18 mouse cellular contexts compared by ENCODE assay signal in the genomic region with DNA sequence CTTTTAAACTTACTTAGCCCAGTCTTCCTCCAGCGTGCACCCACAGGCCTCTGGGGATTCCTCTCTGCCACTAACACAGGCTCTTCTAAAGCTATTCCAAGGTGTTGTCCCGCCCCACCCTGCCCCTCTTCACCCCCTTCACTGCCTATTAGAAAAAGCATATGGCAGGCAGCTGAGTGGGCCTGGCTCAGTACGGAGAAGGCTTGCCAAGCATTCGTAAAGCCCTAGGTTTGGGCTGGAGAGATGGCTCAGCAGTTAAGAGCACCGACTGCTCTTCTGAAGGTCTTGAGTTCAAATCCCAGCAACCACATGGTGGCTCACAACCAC. TPM values are rescaled to one million over a fixed set of nuclear protein-coding genes. Genes with fewer than 3 reads are reported as not detected.
"Had no signal": no experiment of that assay in that cellular context is flagged by ENCODE, and none has a peak within 500 bp of the region (broad histone marks: within the 10 kb centered on the region; RNA-seq: fewer than 3 reads in every experiment).

No protein-coding gene starts in this region.

- H3K4me1 ChIP-seq: midbrain, embryonic 15.5 days; neural tube, embryonic 13.5 days had no signal

- H3K9me3 ChIP-seq: kidney, embryonic 15.5 days; limb, embryonic 12.5 days; midbrain, embryonic 10.5 days; midbrain, embryonic 15.5 days; neural tube, embryonic 13.5 days; stomach, embryonic 15.5 days had no signal

- H3K4me2 ChIP-seq: midbrain, embryonic 15.5 days; neural tube, embryonic 13.5 days; stomach, embryonic 15.5 days had no signal

- H3K27me3 ChIP-seq: limb, embryonic 12.5 days; midbrain, embryonic 15.5 days; neural tube, embryonic 13.5 days; stomach, embryonic 15.5 days had no signal

- H3K4me3 ChIP-seq: kidney, embryonic 15.5 days; limb, embryonic 12.5 days; midbrain, embryonic 10.5 days; midbrain, embryonic 15.5 days; neural tube, embryonic 13.5 days; stomach, embryonic 15.5 days had no signal

- H3K9ac ChIP-seq: kidney, embryonic 15.5 days; liver, embryonic 14.5 days; midbrain, embryonic 15.5 days; neural tube, embryonic 13.5 days; stomach, embryonic 15.5 days had no signal

- H3K36me3 ChIP-seq: kidney, embryonic 15.5 days; limb, embryonic 12.5 days; midbrain, embryonic 10.5 days; midbrain, embryonic 15.5 days; neural tube, embryonic 13.5 days; stomach, embryonic 15.5 days had no signal

- DNase-seq: layer of hippocampus, adult 9-11 months; layer of hippocampus, postnatal 36 days; lung, adult 18-20 months; lung, postnatal 4 days; retina, postnatal 1 day; right cerebral cortex, postnatal 4 days; spleen, adult 18-20 months; thymus, adult 2 months; thymus, postnatal 25 days had no signal

- ATAC-seq: midbrain, embryonic 15.5 days had no signal

- H3K27ac ChIP-seq: kidney, embryonic 15.5 days; liver, embryonic 14.5 days; midbrain, embryonic 15.5 days had no signal

RNA-seq across cellular contexts. Expression of gene Ptgis, which starts 7.4 kb away (rescaled TPM):
- total RNA-seq: megakaryocyte, adult 5-6 weeks; monocyte, adult 5-6 weeks had no signal
